Mouse (Mus musculus) left cerebral cortex, postnatal 10 days (tissue): ENCODE measurements at regions not wholly inside any gene's neighbourhood (a gene's known extent, or its start where the extent isn't known, plus 50 kb on each side); places are given as distances from the start of the nearest gene placed in this dataset.

Source experiments
- DNase-seq, 2 experiments: peaks; one replicate each; pipeline ENCODE4 v3.0.0; 2021 to 2022; ENCODE audit warnings: low spot score in 2 of 2, mixed read lengths in 1 of 2; ENCODE audit errors: extremely low spot score in 1 of 2
- intact Hi-C: fragments of 180-260 bp; cut with DNase I; formaldehyde crosslinking; loops from one replicate; pipeline ENCODE4 v1.15.1; 2025

DNA sequence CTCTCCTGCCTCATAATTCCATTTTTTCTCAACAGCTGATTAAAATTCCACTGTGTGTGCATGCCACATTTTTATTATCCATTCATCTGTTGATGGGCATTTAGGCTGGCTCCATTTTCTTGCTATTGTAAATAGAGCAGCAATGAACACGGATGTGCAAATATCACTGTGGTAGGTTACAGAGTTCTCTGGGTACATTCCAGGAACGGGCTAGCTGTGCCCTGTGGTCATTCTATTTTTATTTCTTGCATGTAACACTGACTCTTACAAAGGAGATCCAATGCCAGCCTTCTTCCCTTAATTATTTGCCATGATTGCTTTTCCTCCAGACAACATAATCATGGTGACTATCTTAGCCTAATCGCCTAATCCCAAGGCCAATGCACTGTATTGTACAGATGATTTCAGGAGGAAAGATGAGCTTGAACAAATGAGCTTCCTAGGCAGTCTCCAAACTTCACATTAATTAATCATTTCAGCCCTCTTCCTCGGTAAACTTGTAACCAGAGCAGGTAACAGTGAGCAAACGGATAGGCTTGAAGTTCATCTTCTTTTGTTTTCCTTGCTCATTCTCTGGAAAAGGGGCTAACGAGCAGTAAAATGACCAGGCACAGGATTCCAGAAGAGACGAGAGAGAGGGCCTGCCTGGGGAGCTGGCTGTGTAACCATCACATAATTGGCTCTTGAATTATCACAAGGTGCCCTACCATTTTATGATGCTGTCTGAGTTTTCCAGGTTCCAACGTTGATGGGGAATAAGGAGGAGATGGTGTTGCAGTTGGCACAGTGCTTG is 77.6 kb upstream of the Ppp2r3a start:
- intact Hi-C loops, result no loop called here
- DNase-seq, result no peak

DNA sequence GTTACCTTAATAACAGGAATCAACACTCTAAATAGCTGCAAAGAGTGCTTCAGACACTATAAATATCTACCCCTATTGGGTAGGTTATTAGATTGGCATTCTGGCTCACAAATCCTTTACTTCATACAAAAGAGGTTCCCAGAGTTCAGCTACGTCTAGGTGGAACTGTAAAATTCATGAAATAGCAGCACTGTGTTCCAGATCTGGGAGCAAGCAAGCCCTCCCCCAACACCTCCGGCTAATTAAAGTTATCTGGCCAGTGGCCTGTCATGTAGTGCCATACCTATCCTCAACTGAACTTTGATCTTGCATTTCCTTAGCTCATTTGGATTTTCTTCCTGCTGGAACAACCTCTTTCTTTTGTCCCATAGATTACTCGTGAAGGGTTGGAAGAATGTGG is 75.4 kb upstream of the Ppp2r3a start:
- DNase-seq, result no peak
- intact Hi-C loops, result no loop called here

DNA sequence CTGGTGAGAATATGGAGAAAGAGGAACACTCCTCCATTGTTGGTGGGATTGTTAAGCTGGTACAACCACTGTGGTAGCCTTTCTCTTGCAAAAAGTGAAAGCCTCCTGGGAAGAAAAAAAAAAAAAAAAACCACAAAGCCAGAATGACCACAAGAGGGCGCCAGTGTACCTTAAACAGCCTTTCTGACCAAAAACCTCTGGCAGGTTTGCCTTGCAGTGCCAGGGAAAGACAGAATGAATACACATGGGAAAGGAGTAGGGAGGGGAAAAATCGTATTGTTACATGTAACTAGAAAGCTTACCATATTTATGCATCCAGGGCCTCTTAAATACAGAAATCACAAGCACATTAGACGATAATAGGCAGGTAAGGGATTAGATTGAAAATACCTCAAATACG is 62.4 kb upstream of the Ppp2r3a start:
- DNase-seq, result peak; percentile 58 to 65
- intact Hi-C loops, result loop anchor here (2.0 to 10.0 kb wide), 3 partner anchors 377 to 1231 kb away; partner anchors contain the start of gene Ephb1

DNA sequence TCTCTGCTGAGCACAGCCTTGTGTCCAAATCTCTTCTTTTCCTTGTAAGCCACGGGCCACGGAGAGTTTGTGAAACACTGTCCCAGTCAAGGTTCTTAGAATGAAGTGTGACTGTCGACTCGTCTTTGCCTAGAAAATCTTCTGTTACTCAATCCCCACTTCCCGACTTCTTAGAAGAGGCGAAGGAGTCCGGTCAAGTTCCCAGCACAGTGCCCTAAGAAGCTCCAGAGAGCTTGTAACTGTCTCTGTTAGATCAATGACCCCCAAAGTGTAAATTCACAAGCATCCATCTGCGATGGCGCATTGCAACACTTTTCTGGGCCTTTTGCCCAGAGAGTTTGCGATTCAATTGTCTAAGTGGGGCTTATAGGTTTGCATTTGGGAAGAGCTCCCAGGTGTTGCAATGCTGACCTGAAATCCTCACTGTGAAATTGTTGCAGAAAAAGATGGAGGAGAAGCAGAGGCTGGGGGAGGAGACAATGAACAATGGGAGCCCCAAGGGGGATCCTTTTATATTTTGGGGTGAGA is 54.9 kb upstream of the Ppp2r3a start:
- no peak for DNase-seq
- intact Hi-C loops, result loop anchor here (5.0 kb wide), 1 partner anchor 124 kb away; no protein-coding TSS in a partner anchor

DNA sequence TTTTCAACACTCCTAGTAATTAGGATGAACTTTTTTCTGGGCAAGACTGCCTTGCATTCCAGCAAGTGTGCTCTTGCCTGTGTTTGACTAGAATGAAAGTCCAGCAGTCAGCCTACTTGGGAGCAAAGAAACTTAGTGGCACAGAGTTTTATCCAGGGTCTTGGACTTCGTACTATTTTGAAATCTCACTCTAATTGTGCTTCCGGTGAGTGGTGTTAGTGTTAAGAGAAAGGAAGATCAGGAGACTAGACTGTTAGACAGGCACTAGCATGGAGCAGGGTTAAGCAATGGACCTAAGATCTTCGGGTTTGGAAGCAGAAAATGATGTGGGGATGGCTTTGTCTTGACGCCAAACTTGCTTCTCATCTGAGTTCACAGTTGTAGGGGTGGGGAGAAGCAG is 54.1 kb upstream of the Ppp2r3a start:
- intact Hi-C loops, result loop anchor here (5.0 kb wide), 1 partner anchor 123 kb away; no protein-coding TSS in a partner anchor
- DNase-seq, result no peak
